Mouse (Mus musculus) forebrain, embryonic 12.5 days (tissue): ENCODE results near the gene Hgfac. TPM values are rescaled to one million over a fixed set of nuclear protein-coding genes. Genes with fewer than 3 reads are reported as not detected.

Experiments
- ATAC-seq: fragments of 200-750 bp; cut with Nextera tagmentation; 2 replicates; pipeline ENCODE4 v1.8.0; 2017; ENCODE audit warnings: moderate TSS enrichment; ENCODE audit not compliant: low FRiP score
- H3K27ac ChIP-seq: fragments of 300-500 bp; sonication (generic); 2 replicates; pipeline ENCODE4 v1.5.1; 2016; ENCODE audit warnings: mild to moderate bottlenecking
- H3K27me3 ChIP-seq: fragments of 300-500 bp; sonication (generic); 2 replicates; pipeline ENCODE4 v1.6.1; 2016; ENCODE audit warnings: mild to moderate bottlenecking
- H3K36me3 ChIP-seq: fragments of 300-500 bp; sonication (generic); replicated peaks from 2 replicates; pipeline ENCODE4 v1.6.1; 2016; ENCODE audit warnings: mild to moderate bottlenecking
- H3K4me1 ChIP-seq: fragments of 300-500 bp; sonication (generic); 2 replicates; pipeline ENCODE4 v1.6.1; 2016
- H3K4me2 ChIP-seq: fragments of 300-500 bp; sonication (generic); 2 replicates; pipeline ENCODE4 v1.6.1; 2016; ENCODE audit warnings: mild to moderate bottlenecking, moderate library complexity
- H3K4me3 ChIP-seq: fragments of 300-500 bp; sonication (generic); replicated peaks from 2 replicates; pipeline ENCODE4 v1.5.1; 2016; ENCODE audit warnings: mild to moderate bottlenecking
- H3K9ac ChIP-seq: fragments of 300-500 bp; sonication (generic); 2 replicates; pipeline ENCODE4 v1.6.1; 2016; ENCODE audit warnings: mild to moderate bottlenecking
- H3K9me3 ChIP-seq: fragments of 300-500 bp; sonication (generic); 2 replicates; pipeline ENCODE4 v1.6.1; 2016
- WGBS: fragments of 180-500 bp; shearing (Covaris S2); methylation state at CpG from one replicate; pipeline ENCODE4 v1.1.7; 2016; 5-methylcytosine and 5-hydroxymethylcytosine counted together
- microRNA-seq: library from miRNA; unstranded; fragments of <30 nt; microRNA quantifications from one replicate; pipeline ENCODE4, GENCODE M21; 2017
- polyA plus RNA-seq: library from polyadenylated mRNA; unstranded; fragments of >200 nt; fragmentation: Nextera tagmentation; extraction: Ambion mirVana; gene quantifications from 2 replicates; pipeline ENCODE4 v1.2.1, GENCODE M21; 2016

Gene Hgfac
- polyA plus RNA-seq, 1 experiment from 2014 or later = 0.57 TPM

DNA sequence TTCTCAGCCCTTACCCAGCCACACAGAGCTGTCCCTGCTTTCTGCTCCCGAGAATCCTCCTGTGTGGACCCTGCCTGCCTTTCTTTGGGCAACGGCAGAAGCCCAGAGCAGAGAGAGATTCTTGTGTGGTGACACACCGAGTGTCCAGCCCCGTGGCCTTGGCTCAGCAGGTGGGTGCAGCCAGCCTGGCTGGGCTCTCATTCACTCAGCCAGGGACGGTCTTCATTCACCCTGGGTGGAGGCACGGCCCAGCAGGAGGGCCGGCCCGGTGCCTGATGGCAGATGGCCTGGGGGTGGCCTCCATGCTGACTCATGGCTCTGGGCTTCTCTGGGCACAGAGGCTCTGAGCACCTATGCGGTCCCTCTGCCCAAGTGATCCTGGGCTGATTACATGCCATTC, 32.7 kb downstream of the Hgfac start:
- 76% methylated on average over 9 of the region's 9 CpGs for WGBS
- Histone ChIP-seq H3K4me2 (no peak overlapping the region), H3K4me1 (peaks cover 9% of the 10 kb centered on the region), H3K36me3 (no peaks in the 10 kb centered on the region), H3K9me3 (no peaks in the 10 kb centered on the region), H3K27ac (no peak overlapping the region), H3K9ac (no peak overlapping the region), H3K4me3 (no peak overlapping the region), H3K27me3 (peaks cover 10% of the 10 kb centered on the region)
- no peak for ATAC-seq

DNA sequence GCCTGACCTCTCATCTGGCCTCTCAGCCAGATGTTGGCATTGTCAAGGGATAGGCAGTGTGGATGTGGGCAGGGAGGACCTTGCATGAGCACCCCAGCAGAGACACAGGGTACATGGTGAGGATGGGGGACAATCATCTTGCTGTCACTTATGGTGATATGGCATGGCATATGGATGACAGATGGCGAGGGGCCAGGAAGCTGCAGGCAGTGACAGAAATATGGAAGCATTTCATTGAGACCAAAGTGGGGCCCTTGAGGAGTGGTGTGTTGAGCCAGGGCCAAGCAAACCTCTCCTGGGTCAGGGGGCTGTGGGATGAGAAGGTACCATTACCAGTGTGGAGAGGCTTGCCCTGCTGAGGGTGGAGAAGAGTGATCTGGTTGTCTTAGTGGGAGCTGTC, 35.1 kb downstream of the Hgfac start:
- ATAC-seq = no peak
- Histone ChIP-seq H3K27me3 (peaks cover 26% of the 10 kb centered on the region), H3K9ac (no peak overlapping the region), H3K4me3 (no peak overlapping the region), H3K27ac (no peak overlapping the region), H3K4me1 (peaks cover 10% of the 10 kb centered on the region), H3K9me3 (no peaks in the 10 kb centered on the region), H3K36me3 (no peaks in the 10 kb centered on the region), H3K4me2 (no peak overlapping the region)
- WGBS = 86% methylated on average over 1 of the region's 1 CpGs

DNA sequence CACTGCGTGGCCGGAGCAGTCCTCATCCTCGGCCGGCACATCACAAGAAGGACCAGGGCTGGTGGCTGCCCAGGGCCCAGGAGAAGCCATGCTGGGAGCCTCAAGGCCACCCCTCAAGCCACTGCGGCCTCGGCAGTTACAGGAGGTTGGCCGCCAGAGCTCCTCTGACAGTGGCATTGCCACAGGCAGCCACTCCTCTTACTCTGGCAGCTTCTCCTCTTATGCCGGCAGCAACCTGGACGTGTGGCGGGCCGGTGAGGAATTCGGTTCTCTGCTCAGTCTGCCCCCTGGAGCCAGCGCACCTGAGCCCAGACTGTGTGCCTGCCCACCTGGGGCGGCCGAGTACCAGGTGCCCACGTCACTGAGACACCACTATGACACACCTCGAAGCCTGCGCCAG, 37.8 kb downstream of the Hgfac start:
- Histone ChIP-seq H3K27me3 (peaks cover 26% of the 10 kb centered on the region), H3K9me3 (no peaks in the 10 kb centered on the region), H3K4me1 (peaks cover 9% of the 10 kb centered on the region; the same call in 1 of the 2 replicates), H3K4me3 (no peak overlapping the region), H3K9ac (no peak overlapping the region), H3K27ac (no peak overlapping the region), H3K36me3 (no peaks in the 10 kb centered on the region), H3K4me2 (no peak overlapping the region; the same call in 1 of the 2 replicates)
- ATAC-seq = no peak
- WGBS = 20% methylated on average over 18 of the region's 18 CpGs

DNA sequence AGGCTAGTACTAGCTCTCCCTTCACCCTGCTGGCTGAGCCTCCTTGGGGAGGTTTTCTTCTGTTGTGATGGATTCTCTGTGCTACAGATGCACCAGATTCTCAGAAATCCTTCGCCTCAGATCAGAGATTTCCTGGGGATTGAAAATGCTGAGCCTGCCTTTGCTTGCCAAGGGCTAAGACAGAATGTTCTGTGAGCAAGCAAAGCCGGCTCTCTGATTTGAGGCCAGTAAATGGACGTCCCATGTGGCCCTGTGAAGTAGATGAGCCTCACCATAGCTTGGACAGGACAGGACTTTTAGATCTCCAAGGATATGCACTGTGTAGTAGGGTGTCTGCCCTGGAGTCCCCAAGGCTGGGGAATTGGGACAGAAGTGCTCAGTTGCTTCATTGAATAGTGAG, 43.6 kb downstream of the Hgfac start:
- Histone ChIP-seq H3K27ac (no peak overlapping the region), H3K27me3 (peaks cover 10% of the 10 kb centered on the region), H3K4me3 (no peak overlapping the region), H3K4me1 (no peaks in the 10 kb centered on the region; the same call in 1 of the 2 replicates), H3K9ac (no peak overlapping the region), H3K4me2 (no peak overlapping the region), H3K36me3 (no peaks in the 10 kb centered on the region), H3K9me3 (no peaks in the 10 kb centered on the region)
- WGBS = 72% methylated on average over 3 of the region's 3 CpGs
- ATAC-seq = no peak

DNA sequence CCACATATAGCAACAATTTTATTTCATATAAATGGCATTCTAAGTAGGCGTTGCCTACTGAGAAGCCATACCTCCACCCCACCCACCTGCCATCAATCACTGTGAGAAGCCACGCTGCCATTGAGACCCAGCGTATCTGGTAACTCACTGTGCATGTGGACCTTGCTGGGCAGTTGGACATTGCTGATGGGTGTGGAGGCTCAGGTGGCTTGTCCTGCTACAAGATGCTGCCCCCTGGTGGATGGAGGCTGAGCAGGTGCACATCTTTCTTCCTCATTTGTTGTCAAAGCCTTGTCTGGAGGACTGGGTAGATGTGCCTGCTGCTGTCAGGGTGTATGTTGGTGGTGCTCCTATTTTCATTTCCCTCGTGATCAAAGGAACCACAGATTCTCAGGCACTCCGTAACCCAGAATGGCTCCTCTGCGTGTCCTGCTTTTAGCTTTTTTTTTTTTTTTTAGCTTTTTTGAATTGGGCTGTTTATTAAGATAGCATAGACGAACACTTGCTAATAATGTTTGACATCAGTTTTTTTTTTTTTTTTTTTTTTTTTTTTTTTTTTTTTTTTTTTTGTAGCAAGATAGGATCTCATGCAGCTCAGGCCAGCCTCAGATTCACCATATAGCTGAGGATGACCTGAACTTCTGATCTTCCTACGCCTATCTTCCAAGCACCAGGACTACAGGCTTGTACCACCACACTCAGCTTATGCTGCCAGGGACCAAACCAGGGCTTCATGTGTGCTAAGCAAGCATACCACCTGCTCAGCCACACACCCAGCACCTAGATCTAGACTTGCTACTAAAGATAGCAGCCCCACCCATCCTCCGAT, 47.7 kb downstream of the Hgfac start:
- H3K4me1 ChIP-seq = no peaks in the 10 kb centered on the region
- no peak overlapping the region for H3K4me3 ChIP-seq
- peaks cover 3% of the 10 kb centered on the region; the same call in 1 of the 2 replicates for H3K27me3 ChIP-seq
- H3K36me3 ChIP-seq = peaks cover 33% of the 10 kb centered on the region
- no peak overlapping the region for H3K27ac ChIP-seq
- H3K9ac ChIP-seq = no peak overlapping the region
- no peak overlapping the region for H3K4me2 ChIP-seq
- no peaks in the 10 kb centered on the region for H3K9me3 ChIP-seq
- WGBS = 68% methylated on average over 9 of the region's 9 CpGs
- ATAC-seq = no peak

DNA sequence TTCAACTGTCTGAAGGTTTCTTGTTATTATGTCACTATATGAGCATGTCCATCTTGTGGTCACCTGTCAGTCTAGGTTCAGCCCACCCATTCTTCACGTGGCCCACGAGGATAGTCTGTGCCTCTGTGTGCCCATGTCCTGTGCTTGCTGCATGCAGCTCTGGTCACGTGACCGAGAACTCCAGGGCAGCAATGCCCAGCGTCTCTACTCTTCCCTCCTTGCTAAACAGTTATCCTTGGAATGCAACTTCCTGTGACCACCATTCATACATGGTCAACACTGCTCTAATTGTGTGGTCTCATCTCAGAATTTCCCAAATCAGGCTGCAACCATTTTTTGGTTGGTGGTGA, 48.3 kb downstream of the Hgfac start:
- Histone ChIP-seq H3K4me3 (no peak overlapping the region), H3K4me1 (no peaks in the 10 kb centered on the region), H3K9ac (no peak overlapping the region), H3K36me3 (peaks cover 38% of the 10 kb centered on the region), H3K27ac (no peak overlapping the region), H3K4me2 (no peak overlapping the region), H3K9me3 (no peaks in the 10 kb centered on the region), H3K27me3 (peaks cover 3% of the 10 kb centered on the region; the same call in 1 of the 2 replicates)
- 80% methylated on average over 5 of the region's 5 CpGs for WGBS
- ATAC-seq = no peak

DNA sequence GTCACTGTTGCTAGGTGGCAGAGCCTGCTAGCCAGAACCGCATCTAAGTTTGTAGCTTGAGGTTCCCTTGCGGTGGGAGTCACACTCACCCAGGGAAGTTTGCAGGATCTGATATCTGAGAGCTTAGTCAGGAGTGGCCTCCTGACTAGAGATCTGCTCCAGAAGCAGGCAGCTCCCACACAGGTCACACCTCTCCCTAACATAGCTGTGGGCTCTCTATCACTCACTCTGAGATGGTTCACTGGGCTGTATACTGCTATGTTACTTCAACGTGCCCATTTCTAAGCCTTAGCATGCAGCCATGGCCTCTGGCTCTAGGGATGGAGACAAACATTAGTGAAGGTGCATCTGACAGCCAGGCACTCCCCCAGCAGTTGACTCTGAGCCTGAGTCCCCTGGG, 50.3 kb downstream of the Hgfac start:
- H3K9me3 ChIP-seq = no peaks in the 10 kb centered on the region
- peaks cover 2% of the 10 kb centered on the region; the same call in 1 of the 2 replicates for H3K27me3 ChIP-seq
- 93% methylated on average over 3 of the region's 3 CpGs for WGBS
- no peak for ATAC-seq
- H3K27ac ChIP-seq = no peak overlapping the region
- H3K9ac ChIP-seq = no peak overlapping the region
- no peak overlapping the region for H3K4me3 ChIP-seq
- H3K4me1 ChIP-seq = no peaks in the 10 kb centered on the region
- H3K4me2 ChIP-seq = no peak overlapping the region
- peaks cover 58% of the 10 kb centered on the region for H3K36me3 ChIP-seq

Small RNA genes within 50 kb of the gene (microRNA-seq; reads per million reads assigned to microRNA genes)
- gene Mir3097 = 13.6 reads per million, percentile 30 among the genes with 10 or more reads in this experiment

Other genes with a start within 250 kb of the Hgfac start
- 3.0 and 3.4 TPM in 2 replicates for gene Msantd1, start 133.5 kb upstream of the Hgfac start, polyA plus RNA-seq
- gene Rgs12, start 92.1 kb upstream of the Hgfac start, polyA plus RNA-seq = 74.9 and 75.4 TPM in 2 replicates
- gene Dok7, start 15.3 kb downstream of the Hgfac start, polyA plus RNA-seq = 0.61 and 0.68 TPM in 2 replicates
- gene Lrpap1, start 64.3 kb downstream of the Hgfac start, polyA plus RNA-seq = 94.7 and 96.2 TPM in 2 replicates
- 0.10 TPM in 1 of 2 replicates, not detected in the other for gene Adra2c, start 236.8 kb downstream of the Hgfac start, polyA plus RNA-seq